Mouse (Mus musculus) myocyte (in vitro differentiated cells): ENCODE data around the gene Mettl27. TPM values are rescaled to one million over a fixed set of nuclear protein-coding genes. Genes with fewer than 3 reads are reported as not detected.
"Not testable (repeated sequence)": the region's sequence is repeated elsewhere in the genome, so short reads cannot be mapped to it uniquely, and the experiment has no call there.

Experiments used
- H3K27me3 ChIP-seq: one replicate; pipeline ENCODE4 v1.6.1; 2011; ENCODE audit not compliant: control insufficient read depth, insufficient read depth, insufficient read length
- H3K36me3 ChIP-seq: one replicate; pipeline ENCODE4 v1.6.1; 2011; ENCODE audit not compliant: control insufficient read depth, insufficient read depth
- H3K4me2 ChIP-seq: one replicate; pipeline ENCODE4 v1.6.1; 2011; ENCODE audit warnings: low read depth, control low read depth
- H3K4me3 ChIP-seq: one replicate; pipeline ENCODE4 v1.5.1; 2011; ENCODE audit warnings: mild to moderate bottlenecking, control low read depth, moderate library complexity
- H3K79me2 ChIP-seq: one replicate; pipeline ENCODE4 v1.6.1; 2011; ENCODE audit not compliant: control insufficient read depth, insufficient read depth
- H3ac ChIP-seq: one replicate; pipeline ENCODE4 v1.6.1; 2011; ENCODE audit not compliant: control insufficient read depth, insufficient read length
- CEBPB ChIP-seq: IDR thresholded peaks from 2 replicates; pipeline ENCODE4 v1.6.1; 2011; ENCODE audit warnings: mild to moderate bottlenecking, moderate library complexity; ENCODE audit not compliant: poor library complexity, insufficient read depth, severe bottlenecking
- E2F4 ChIP-seq: IDR thresholded peaks from one replicate; pipeline ENCODE4 v1.6.1; 2011; ENCODE audit warnings: mild to moderate bottlenecking, control low read depth, moderate library complexity; ENCODE audit not compliant: insufficient read depth
- MAX ChIP-seq: IDR thresholded peaks from one replicate; pipeline ENCODE4 v1.6.1; 2011; ENCODE audit warnings: low read depth, mild to moderate bottlenecking, control low read depth
- MYOD1 ChIP-seq, 3 experiments: IDR thresholded peaks; one replicate each; pipeline ENCODE4 v1.6.1; 2011; ENCODE audit warnings: control low read depth in 2 of 3, low read depth in 2 of 3, mild to moderate bottlenecking in 2 of 3, moderate library complexity in 1 of 3; ENCODE audit not compliant: insufficient read length in 2 of 3, control insufficient read depth in 1 of 3
- MYOG ChIP-seq, 3 experiments: IDR thresholded peaks; one replicate each; pipeline ENCODE4 v1.6.1; 2011; ENCODE audit warnings: control low read depth in 2 of 3, low read depth in 2 of 3, mild to moderate bottlenecking in 2 of 3; ENCODE audit not compliant: insufficient read length in 2 of 3, control insufficient read depth in 1 of 3, insufficient read depth in 1 of 3
- POLR2A ChIP-seq: IDR thresholded peaks from one replicate; pipeline ENCODE4 v1.6.1; 2011; ENCODE audit warnings: low read depth, mild to moderate bottlenecking, control low read depth, moderate library complexity; ENCODE audit not compliant: insufficient read length
- POLR2AphosphoS2 ChIP-seq: IDR thresholded peaks from one replicate; pipeline ENCODE4 v1.6.1; 2011; ENCODE audit warnings: low read depth, control low read depth; ENCODE audit not compliant: insufficient read length
- REST ChIP-seq: IDR thresholded peaks from one replicate; pipeline ENCODE4 v1.6.1; 2011; ENCODE audit warnings: mild to moderate bottlenecking, control low read depth, moderate library complexity; ENCODE audit not compliant: insufficient read depth, insufficient read length
- SRF ChIP-seq: IDR thresholded peaks from one replicate; pipeline ENCODE4 v1.6.1; 2011; ENCODE audit warnings: low read depth; ENCODE audit not compliant: control insufficient read depth, insufficient read length
- TCF12 ChIP-seq: IDR thresholded peaks from one replicate; pipeline ENCODE4 v1.6.1; 2011; ENCODE audit warnings: mild to moderate bottlenecking, control low read depth; ENCODE audit not compliant: poor library complexity, insufficient read depth, severe bottlenecking
- TCF3 ChIP-seq: IDR thresholded peaks from one replicate; pipeline ENCODE4 v1.6.1; 2011; ENCODE audit warnings: low read depth, control low read depth; ENCODE audit not compliant: insufficient read length
- USF1 ChIP-seq: IDR thresholded peaks from one replicate; pipeline ENCODE4 v1.6.1; 2011; ENCODE audit warnings: low read depth, mild to moderate bottlenecking, control low read depth, moderate library complexity
- polyA plus RNA-seq: library from polyadenylated mRNA; unstranded; fragments of >200 nt; fragmentation: generic; extraction: Trizol; gene quantifications from one replicate; pipeline ENCODE4 v1.2.1, GENCODE M21; 2012; ENCODE audit warnings: missing spikeins

Gene Mettl27
- polyA plus RNA-seq, 1 experiment = 9.1 TPM

DNA sequence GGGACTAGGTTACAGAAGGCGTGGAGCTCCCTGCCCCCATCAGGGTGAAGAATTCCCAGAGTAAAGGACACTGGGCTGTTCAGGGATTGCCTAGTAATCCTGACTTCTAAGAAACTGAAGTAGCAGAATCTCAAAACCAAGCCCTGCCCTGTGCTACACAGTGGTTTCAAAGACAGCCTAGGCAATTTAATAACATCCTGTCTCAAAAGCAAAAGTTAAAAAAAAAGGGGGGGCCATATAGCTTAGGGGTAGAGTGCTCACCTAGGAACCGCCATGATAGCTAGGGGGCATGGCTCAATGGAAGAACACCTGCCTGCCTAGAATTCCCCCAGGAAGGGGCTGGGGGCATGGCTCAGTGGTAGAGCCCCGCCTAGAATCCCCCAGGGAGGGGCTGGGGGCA lies 6.9 kb downstream of the Mettl27 start:
- Histone ChIP-seq H3K4me3 (no peak overlapping the region), H3K27me3 (no peaks in the 10 kb centered on the region), H3K36me3 (no peaks in the 10 kb centered on the region), H3K4me2 (no peak overlapping the region), H3K79me2 (no peaks in the 10 kb centered on the region), H3ac (no peak overlapping the region)
- TF ChIP-seq TCF3 = no peak
- TF ChIP-seq MYOD1 (IDR thresholded peaks at IDR 0.05; ENCODE audit: control insufficient read depth in 1 of 3, insufficient read length in 2 of 3, low read depth in 2 of 3) = no peak
- TF ChIP-seq E2F4 = no peak
- no peak for TF ChIP-seq MYOG (IDR thresholded peaks at IDR 0.05; ENCODE audit: control insufficient read depth in 1 of 3, insufficient read depth in 1 of 3, insufficient read length in 2 of 3, low read depth in 2 of 3)
- no peak for TF ChIP-seq POLR2A
- no peak for TF ChIP-seq USF1
- TF ChIP-seq REST = no peak
- no peak for TF ChIP-seq TCF12
- no peak for TF ChIP-seq SRF
- no peak for TF ChIP-seq CEBPB
- no peak for TF ChIP-seq POLR2AphosphoS2
- TF ChIP-seq MAX = no peak

DNA sequence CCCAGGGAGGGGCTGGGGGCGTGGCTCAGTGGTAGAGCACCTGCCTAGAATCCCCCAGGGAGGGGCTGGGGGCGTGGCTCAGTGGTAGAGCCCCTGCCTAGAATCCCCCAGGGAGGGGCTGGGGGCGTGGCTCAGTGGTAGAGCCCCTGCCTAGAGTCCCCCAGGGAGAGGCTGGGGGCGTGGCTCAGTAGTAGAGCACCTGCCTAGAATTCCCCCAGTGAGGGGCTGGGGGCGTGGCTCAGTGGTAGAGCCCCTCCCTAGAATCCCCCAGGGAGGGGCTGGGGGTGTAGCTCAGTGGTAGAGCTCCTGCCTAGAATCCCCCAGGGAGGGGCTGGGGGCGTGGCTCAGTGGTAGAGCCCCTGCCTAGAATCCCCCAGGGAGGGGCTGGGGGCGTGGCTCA lies 7.4 kb downstream of the Mettl27 start:
- not testable (repeated sequence) for H3K4me2 ChIP-seq, H3ac ChIP-seq, H3K36me3 ChIP-seq, H3K79me2 ChIP-seq, H3K27me3 ChIP-seq, H3K4me3 ChIP-seq

DNA sequence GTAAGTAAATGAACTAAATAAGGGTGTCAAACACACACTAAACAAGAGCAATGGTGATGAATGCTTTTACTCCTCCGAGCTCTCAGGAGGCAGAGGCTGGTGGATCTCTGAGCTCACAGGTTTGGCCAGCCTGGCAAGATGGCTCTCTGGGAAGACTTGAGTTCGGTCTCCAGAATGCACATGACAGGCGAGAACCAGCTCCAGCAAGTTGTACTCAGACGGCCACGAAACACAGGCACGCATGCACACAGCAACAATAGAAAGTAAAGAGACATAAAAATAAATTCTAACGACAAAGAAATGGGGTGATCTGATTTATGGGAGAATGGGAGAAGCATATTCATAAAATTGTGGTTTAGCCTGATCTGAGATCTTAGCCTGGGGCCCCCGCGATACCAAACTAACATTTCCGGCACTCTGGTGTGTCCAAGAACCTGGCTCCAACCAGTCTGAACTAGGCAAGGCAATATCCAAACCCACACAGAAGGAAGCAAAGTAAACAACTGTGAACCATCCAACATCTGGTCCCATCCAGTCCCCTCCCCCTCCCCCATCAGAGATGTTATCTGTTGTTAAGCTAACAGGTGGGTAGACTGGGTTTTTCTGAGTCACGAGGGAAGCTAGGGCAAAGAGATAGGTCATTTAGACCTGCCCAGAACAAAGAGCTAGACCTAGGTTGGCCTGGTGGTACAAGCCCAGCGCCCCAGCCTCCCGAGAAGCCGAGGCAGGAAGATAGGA lies 9.5 kb downstream of the Mettl27 start:
- Histone ChIP-seq H3K4me3 (no peak overlapping the region), H3K27me3 (no peaks in the 10 kb centered on the region), H3K79me2 (no peaks in the 10 kb centered on the region), H3ac (no peak overlapping the region), H3K4me2 (no peak overlapping the region), H3K36me3 (no peaks in the 10 kb centered on the region)
- no peak for TF ChIP-seq REST
- no peak for TF ChIP-seq TCF3
- TF ChIP-seq MAX = no peak
- TF ChIP-seq E2F4 = no peak
- TF ChIP-seq MYOD1 (IDR thresholded peaks at IDR 0.05; ENCODE audit: control insufficient read depth in 1 of 3, insufficient read length in 2 of 3, low read depth in 2 of 3) = peak in 2 of 3 experiments; percentile 15 to 19
- no peak for TF ChIP-seq SRF

GRCm38 (mm10) chr5:134942740-134943139 lies 10.6 kb downstream of the Mettl27 start:
- no peaks in the 10 kb centered on the region for H3K27me3 ChIP-seq
- no peaks in the 10 kb centered on the region for H3K79me2 ChIP-seq
- H3K36me3 ChIP-seq = no peaks in the 10 kb centered on the region
- H3ac ChIP-seq = no peak overlapping the region
- no peak overlapping the region for H3K4me3 ChIP-seq
- no peak for TF ChIP-seq REST
- TF ChIP-seq SRF = peak; percentile 19
- no peak overlapping the region for H3K4me2 ChIP-seq

- Histone ChIP-seq H3K4me3 (no peak overlapping the region), H3K27me3 (no peaks in the 10 kb centered on the region), H3K79me2 (no peaks in the 10 kb centered on the region), H3K4me2 (no peak overlapping the region), H3K36me3 (no peaks in the 10 kb centered on the region), H3ac (no peak overlapping the region)
- TF ChIP-seq SRF (no peak), REST (no peak), E2F4 (no peak), TCF12 (no peak)
Measured at GRCm38 (mm10) chr5:134944179-134944578, 12.0 kb downstream of the Mettl27 start.
